Mouse (Mus musculus) erythroblast, embryonic 14.5 days (primary cell): Measurements from ENCODE around the gene B3gnt2. TPM values are rescaled to one million over a fixed set of nuclear protein-coding genes. Genes with fewer than 3 reads are reported as not detected.

Source experiments
- H3K27me3 ChIP-seq: 2 replicates; pipeline ENCODE4 v1.6.1; 2012; ENCODE audit warnings: inconsistent platforms; ENCODE audit not compliant: control insufficient read depth
- H3K36me3 ChIP-seq: 2 replicates; pipeline ENCODE4 v1.6.1; 2012; ENCODE audit warnings: mild to moderate bottlenecking, inconsistent platforms; ENCODE audit not compliant: control insufficient read depth
- H3K4me1 ChIP-seq: 2 replicates; pipeline ENCODE4 v1.6.1; 2012; ENCODE audit warnings: inconsistent platforms; ENCODE audit not compliant: control insufficient read depth
- H3K4me3 ChIP-seq: replicated peaks from 2 replicates; pipeline ENCODE3; 2012; ENCODE audit warnings: moderate library complexity, mild to moderate bottlenecking, inconsistent platforms
- H3K9me3 ChIP-seq: 2 replicates; pipeline ENCODE4 v1.6.1; 2012; ENCODE audit warnings: low read length, inconsistent platforms, mixed read lengths; ENCODE audit not compliant: control insufficient read depth
- GATA1 ChIP-seq: IDR thresholded peaks from 2 replicates; pipeline ENCODE4 v1.6.1; 2012; ENCODE audit warnings: low read length, inconsistent platforms, mixed read lengths
- TAL1 ChIP-seq: IDR thresholded peaks from 3 replicates; pipeline ENCODE4 v1.6.1; 2012; ENCODE audit warnings: low read length, inconsistent platforms, mixed read lengths
- polyA plus RNA-seq: library from polyadenylated mRNA; stranded (reverse); fragments of >175 nt; gene quantifications from 2 replicates; pipeline ENCODE4 v1.2.3, GENCODE M21; 2012

B3gnt2 gene
- polyA plus RNA-seq, 1 experiment: 0.07 TPM

- H3K27me3 ChIP-seq: no peaks in the 10 kb centered on the region
- no peak overlapping the region for H3K4me3 ChIP-seq
- peaks cover 15% of the 10 kb centered on the region for H3K4me1 ChIP-seq
- no peak for TF ChIP-seq GATA1
- no peak for TF ChIP-seq TAL1
- H3K36me3 ChIP-seq: no peaks in the 10 kb centered on the region
- no peaks in the 10 kb centered on the region for H3K9me3 ChIP-seq
Observed at GRCm38 (mm10) chr11:22813921-22814704, 46.6 kb downstream of the B3gnt2 start.

GRCm38 (mm10) chr11:22813427-22813826 lies 47.3 kb downstream of the B3gnt2 start:
- H3K4me1 ChIP-seq: peaks cover 22% of the 10 kb centered on the region
- H3K36me3 ChIP-seq: no peaks in the 10 kb centered on the region
- TF ChIP-seq TAL1: no peak
- TF ChIP-seq GATA1: no peak
- H3K9me3 ChIP-seq: no peaks in the 10 kb centered on the region
- no peak overlapping the region for H3K4me3 ChIP-seq
- no peaks in the 10 kb centered on the region for H3K27me3 ChIP-seq

- Histone ChIP-seq H3K36me3 (no peaks in the 10 kb centered on the region), H3K27me3 (no peaks in the 10 kb centered on the region), H3K4me1 (peaks cover 38% of the 10 kb centered on the region), H3K9me3 (no peaks in the 10 kb centered on the region), H3K4me3 (no peak overlapping the region)
- no peak for TF ChIP-seq GATA1
- no peak for TF ChIP-seq TAL1
Observed at GRCm38 (mm10) chr11:22811413-22811812, 49.3 kb downstream of the B3gnt2 start.

GRCm38 (mm10) chr11:22809465-22810096 lies 51.2 kb downstream of the B3gnt2 start:
- H3K4me1 ChIP-seq: peaks cover 38% of the 10 kb centered on the region
- no peaks in the 10 kb centered on the region for H3K36me3 ChIP-seq
- TF ChIP-seq TAL1 (no peak), GATA1 (no peak)
- no peaks in the 10 kb centered on the region for H3K9me3 ChIP-seq
- no peaks in the 10 kb centered on the region for H3K27me3 ChIP-seq
- no peak overlapping the region for H3K4me3 ChIP-seq

- Histone ChIP-seq H3K36me3 (no peaks in the 10 kb centered on the region), H3K4me1 (peaks cover 38% of the 10 kb centered on the region), H3K9me3 (no peaks in the 10 kb centered on the region), H3K4me3 (no peak overlapping the region), H3K27me3 (no peaks in the 10 kb centered on the region)
- TF ChIP-seq TAL1: no peak
- TF ChIP-seq GATA1: no peak
Observed at GRCm38 (mm10) chr11:22808040-22808439, 52.7 kb downstream of the B3gnt2 start.

- TF ChIP-seq GATA1 (no peak), TAL1 (no peak)
- H3K36me3 ChIP-seq: no peaks in the 10 kb centered on the region
- no peak overlapping the region for H3K4me3 ChIP-seq
- H3K27me3 ChIP-seq: no peaks in the 10 kb centered on the region
- peaks cover 33% of the 10 kb centered on the region for H3K4me1 ChIP-seq
- H3K9me3 ChIP-seq: no peaks in the 10 kb centered on the region
Observed at GRCm38 (mm10) chr11:22805171-22805570, 55.6 kb downstream of the B3gnt2 start.

- H3K27me3 ChIP-seq: no peaks in the 10 kb centered on the region
- TF ChIP-seq TAL1: no peak
- no peak for TF ChIP-seq GATA1
- H3K9me3 ChIP-seq: no peaks in the 10 kb centered on the region
- no peak overlapping the region for H3K4me3 ChIP-seq
- H3K36me3 ChIP-seq: no peaks in the 10 kb centered on the region
- peaks cover 3% of the 10 kb centered on the region; the same call in 1 of the 2 replicates for H3K4me1 ChIP-seq
Observed at GRCm38 (mm10) chr11:22799987-22800424, 60.8 kb downstream of the B3gnt2 start.

- no peak overlapping the region for H3K4me3 ChIP-seq
- no peaks in the 10 kb centered on the region for H3K36me3 ChIP-seq
- TF ChIP-seq TAL1: no peak
- no peak for TF ChIP-seq GATA1
- H3K9me3 ChIP-seq: no peaks in the 10 kb centered on the region
- H3K4me1 ChIP-seq: peaks cover 12% of the 10 kb centered on the region
- H3K27me3 ChIP-seq: no peaks in the 10 kb centered on the region
Observed at GRCm38 (mm10) chr11:22798916-22799315, 61.8 kb downstream of the B3gnt2 start.

- TF ChIP-seq TAL1 (no peak), GATA1 (no peak)
- Histone ChIP-seq H3K36me3 (no peaks in the 10 kb centered on the region), H3K9me3 (no peaks in the 10 kb centered on the region), H3K4me3 (no peak overlapping the region), H3K27me3 (no peaks in the 10 kb centered on the region), H3K4me1 (peaks cover 23% of the 10 kb centered on the region)
Observed at GRCm38 (mm10) chr11:22794734-22795133, 66.0 kb downstream of the B3gnt2 start.
